Mouse (Mus musculus) G1E (cell line): ENCODE measurements at regions not wholly inside any gene's neighbourhood (a gene's known extent, or its start where the extent isn't known, plus 50 kb on each side); places are given as distances from the start of the nearest gene placed in this dataset.

Source experiments
- CTCF ChIP-seq: IDR thresholded peaks from 2 replicates; pipeline ENCODE4 v1.5.1; 2012; ENCODE audit warnings: low read depth, low read length, inconsistent platforms, mixed read lengths
- GATA1 ChIP-seq: IDR thresholded peaks from 2 replicates; pipeline ENCODE4 v1.6.1; 2012; ENCODE audit warnings: borderline replicate concordance, low read length, inconsistent platforms, mixed read lengths
- POLR2AphosphoS5 ChIP-seq: IDR thresholded peaks from 2 replicates; pipeline ENCODE4 v1.6.1; 2012; ENCODE audit warnings: low read depth, low read length, inconsistent platforms; ENCODE audit not compliant: insufficient replicate concordance

DNA sequence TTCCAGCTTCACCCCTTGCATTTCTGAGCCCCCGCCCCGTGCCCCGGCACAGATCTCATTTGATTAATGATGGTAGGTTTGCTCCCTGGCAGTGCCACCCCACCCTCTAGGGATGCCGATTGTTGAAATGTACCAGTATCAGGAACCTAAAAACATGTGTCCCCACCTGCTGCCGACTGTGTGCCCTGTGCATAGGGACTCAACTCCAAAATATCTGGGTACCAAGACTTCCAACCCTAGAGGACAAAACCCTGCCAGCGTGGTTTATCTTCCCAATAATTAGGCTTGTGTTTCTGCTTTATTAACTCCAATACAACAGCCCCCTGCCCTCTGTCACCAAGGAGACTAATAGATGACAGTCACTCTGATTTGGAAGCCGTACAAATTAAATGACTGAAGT lies 524.7 kb upstream of the Sall1 start:
- TF ChIP-seq CTCF (no peak), GATA1 (no peak), POLR2AphosphoS5 (no peak)
